Mouse (Mus musculus): ENCODE measurements at regions not wholly inside any gene's neighbourhood (a gene's known extent, or its start where the extent isn't known, plus 50 kb on each side); places are given as distances from the start of the nearest gene placed in this dataset.

DNA sequence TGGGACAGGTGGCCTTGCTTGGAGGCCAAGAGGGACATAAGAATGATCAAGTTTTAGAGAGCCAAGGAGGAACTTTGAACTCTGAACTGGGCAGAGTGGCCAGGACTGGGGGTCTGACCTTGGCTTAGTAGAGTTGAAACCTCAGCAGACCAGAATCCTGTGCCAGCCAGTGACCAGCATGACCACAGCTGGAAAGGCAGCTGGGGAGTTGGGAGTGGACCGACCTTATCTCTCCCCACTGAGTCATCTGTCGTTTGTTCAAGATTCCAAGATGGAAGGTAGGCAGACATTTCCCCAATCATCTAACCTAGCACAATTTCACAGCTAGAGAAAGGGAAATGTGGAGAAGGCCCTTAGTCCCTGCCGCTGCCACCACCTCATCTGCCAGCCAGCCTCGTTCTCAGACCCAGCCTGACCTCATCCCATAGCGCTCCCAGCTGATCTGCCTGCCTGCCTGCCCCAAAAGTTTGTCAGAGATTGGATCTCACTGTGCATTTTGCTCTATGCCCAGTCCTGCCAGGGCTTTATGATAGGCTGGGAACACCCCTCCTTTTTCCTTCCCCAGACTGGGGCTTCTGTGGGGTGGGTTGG lies 53.1 kb upstream of the Btrc start:
- no peak for TF ChIP-seq CTCF (IDR thresholded peaks at IDR 0.05; ENCODE audit: low read depth)
- TF ChIP-seq EP300 (IDR thresholded peaks at IDR 0.05; ENCODE audit: low read depth): no peak
